Mouse (Mus musculus) heart, adult 2 months (tissue): ENCODE measurements around the gene Gcn1l1. TPM values are rescaled to one million over a fixed set of nuclear protein-coding genes. Genes with fewer than 3 reads are reported as not detected.

ENCODE experiments used
- DNase-seq, 2 experiments: peaks; one replicate each; pipeline ENCODE4 v3.0.0; 2021
- H3K27ac ChIP-seq: fragments of 200-600 bp; 2 replicates; pipeline ENCODE4 v1.8.1; 2022
- H3K27me3 ChIP-seq: fragments of 200-500 bp; 2 replicates; pipeline ENCODE4 v1.6.1; 2012; ENCODE audit warnings: mild to moderate bottlenecking, low read length, inconsistent platforms, mixed read lengths; ENCODE audit not compliant: control insufficient read depth, insufficient read depth
- H3K36me3 ChIP-seq: fragments of 200-500 bp; 2 replicates; pipeline ENCODE4 v1.6.1; 2012; ENCODE audit warnings: low read length, inconsistent platforms; ENCODE audit not compliant: control insufficient read depth, insufficient read depth
- H3K4me1 ChIP-seq: fragments of 200-500 bp; 2 replicates; pipeline ENCODE4 v1.6.1; 2011; ENCODE audit warnings: low read length; ENCODE audit not compliant: control insufficient read depth, insufficient read depth
- H3K4me3 ChIP-seq: fragments of 200-600 bp; 2 replicates; pipeline ENCODE4 v1.8.1; 2022
- H3K79me2 ChIP-seq: fragments of 200-500 bp; replicated peaks from 2 replicates; pipeline ENCODE4 v1.6.1; 2012; ENCODE audit warnings: mild to moderate bottlenecking, inconsistent platforms, low read length, moderate library complexity, mixed read lengths; ENCODE audit not compliant: control insufficient read depth, insufficient read depth
- H3K9ac ChIP-seq: fragments of 200-500 bp; 2 replicates; pipeline ENCODE4 v1.6.1; 2012; ENCODE audit warnings: low read depth, mild to moderate bottlenecking, control low read depth, inconsistent platforms, low read length, mixed read lengths
- CTCF ChIP-seq: fragments of 200-600 bp; IDR thresholded peaks from 2 replicates; pipeline ENCODE4 v1.8.1; 2022; ENCODE audit warnings: antibody characterized with exemption, mild to moderate bottlenecking, moderate library complexity
- EP300 ChIP-seq: fragments of 200-500 bp; IDR thresholded peaks from 2 replicates; pipeline ENCODE4 v1.6.1; 2011; ENCODE audit warnings: low read depth, low read length, control low read depth; ENCODE audit not compliant: insufficient read depth
- POLR2A ChIP-seq: fragments of 200-500 bp; IDR thresholded peaks from 2 replicates; pipeline ENCODE4 v1.6.1; 2011; ENCODE audit warnings: mild to moderate bottlenecking, low read depth, low read length, control low read depth; ENCODE audit not compliant: insufficient read depth
- WGBS: fragments of 180-500 bp; shearing (Covaris S2); methylation state at CpG from one replicate; pipeline ENCODE4 v1.1.7; 2018; 5-methylcytosine and 5-hydroxymethylcytosine counted together
- intact Hi-C: fragments of 180-260 bp; cut with DNase I; formaldehyde crosslinking; loops from one replicate; pipeline ENCODE4 v1.15.1; 2025
- polyA plus RNA-seq: library from polyadenylated mRNA; depleted of rRNA; stranded (reverse); fragments of >200 nt; gene quantifications from 2 replicates; pipeline ENCODE4 v1.2.3, GENCODE M21; 2012
- total RNA-seq, 2 experiments: library from RNA; stranded (reverse); gene quantifications; 2 replicates each; pipeline ENCODE4 v1.2.3; 2021

Gene Gcn1l1
- total and polyA plus RNA-seq, 3 experiments: 21.5 to 40.1 (median 34.2) TPM

DNA sequence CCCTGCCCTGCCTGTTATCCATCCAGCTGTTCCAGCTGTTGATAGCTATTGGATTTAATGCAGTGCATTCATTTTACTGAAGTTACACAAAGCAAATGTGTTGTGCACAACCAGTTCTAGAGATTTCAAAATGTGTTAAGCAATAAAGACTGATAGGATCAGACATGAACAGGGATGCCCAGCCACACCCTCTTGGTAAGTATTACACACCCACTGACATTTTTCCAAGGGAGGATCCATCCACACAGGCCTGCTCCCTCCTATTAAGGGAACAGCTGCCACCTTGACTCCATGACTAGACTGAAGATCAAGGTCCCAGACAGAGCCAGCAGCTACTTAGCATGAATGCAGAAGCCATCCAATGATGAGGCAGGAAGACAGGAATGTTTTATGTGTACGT lies 92.2 kb downstream of the Gcn1l1 start:
- no peak for TF ChIP-seq CTCF
- no peak for TF ChIP-seq POLR2A
- TF ChIP-seq EP300: no peak
- Histone ChIP-seq H3K79me2 (no peaks in the 10 kb centered on the region), H3K36me3 (no peaks in the 10 kb centered on the region), H3K27me3 (no peaks in the 10 kb centered on the region), H3K4me3 (no peak overlapping the region), H3K27ac (no peak overlapping the region), H3K4me1 (no peaks in the 10 kb centered on the region; the same call in 1 of the 2 replicates), H3K9ac (no peak overlapping the region)
- WGBS: 70% methylated on average over 1 of the region's 1 CpGs
- DNase-seq: no peak
- intact Hi-C loops: loop anchor here (10.0 kb wide), 1 partner anchor 368 kb away; the partner anchor contains the start of gene Prkab1

DNA sequence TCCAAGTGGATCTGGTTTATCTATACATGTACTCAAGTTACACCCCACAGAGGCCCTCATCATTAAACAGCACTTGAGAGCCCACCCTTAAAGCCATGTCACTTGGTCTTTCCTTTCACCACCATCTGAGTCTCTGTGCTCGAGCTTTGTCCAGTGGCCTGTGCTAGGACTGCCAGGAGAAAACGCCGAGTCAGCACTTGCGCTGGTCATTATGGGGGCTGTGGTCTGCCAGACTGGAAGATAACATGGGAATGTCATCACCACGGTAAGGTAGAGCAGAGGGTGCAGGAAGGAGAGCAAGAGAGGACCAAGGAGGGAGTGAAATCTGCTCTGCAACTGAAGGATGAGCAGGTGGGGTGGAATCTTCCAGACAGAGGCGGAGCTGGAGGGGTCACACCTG lies 93.3 kb downstream of the Gcn1l1 start:
- Histone ChIP-seq H3K4me3 (no peak overlapping the region), H3K36me3 (no peaks in the 10 kb centered on the region), H3K9ac (no peak overlapping the region), H3K79me2 (no peaks in the 10 kb centered on the region), H3K27me3 (no peaks in the 10 kb centered on the region), H3K4me1 (no peaks in the 10 kb centered on the region), H3K27ac (no peak overlapping the region)
- WGBS: 57% methylated on average over 6 of the region's 6 CpGs
- no peak for DNase-seq
- intact Hi-C loops: loop anchor here (10.0 kb wide), 1 partner anchor 366 kb away; the partner anchor contains the start of gene Prkab1
- TF ChIP-seq CTCF: no peak
- TF ChIP-seq EP300: no peak
- TF ChIP-seq POLR2A: no peak

DNA sequence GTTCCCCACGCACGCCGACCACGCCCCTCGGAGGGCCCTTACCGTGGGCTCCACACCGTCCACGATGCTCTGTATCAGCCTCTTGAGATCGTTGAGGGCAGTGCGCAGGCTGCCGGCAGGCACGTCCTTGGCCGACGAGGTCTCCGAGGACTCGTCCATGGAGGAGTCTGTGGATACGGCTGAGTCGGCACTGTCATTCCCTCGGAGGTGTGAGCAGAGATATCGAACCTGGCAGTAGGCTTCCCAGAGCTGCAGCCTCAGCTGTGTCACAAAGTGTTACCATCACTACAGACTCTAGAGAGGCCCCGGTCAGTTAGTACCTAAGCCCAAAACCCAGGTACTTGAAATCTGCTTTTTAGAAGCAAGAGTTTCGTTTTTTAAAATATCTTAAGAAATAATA lies 97.6 kb downstream of the Gcn1l1 start:
- Histone ChIP-seq H3K36me3 (no peaks in the 10 kb centered on the region), H3K9ac (no peak overlapping the region), H3K4me3 (no peak overlapping the region), H3K79me2 (no peaks in the 10 kb centered on the region), H3K27ac (no peak overlapping the region), H3K27me3 (no peaks in the 10 kb centered on the region), H3K4me1 (no peaks in the 10 kb centered on the region)
- WGBS: 46% methylated on average over 22 of the region's 22 CpGs
- TF ChIP-seq EP300 (no peak), POLR2A (no peak), CTCF (no peak)
- intact Hi-C loops: no loop called here
- no peak for DNase-seq

DNA sequence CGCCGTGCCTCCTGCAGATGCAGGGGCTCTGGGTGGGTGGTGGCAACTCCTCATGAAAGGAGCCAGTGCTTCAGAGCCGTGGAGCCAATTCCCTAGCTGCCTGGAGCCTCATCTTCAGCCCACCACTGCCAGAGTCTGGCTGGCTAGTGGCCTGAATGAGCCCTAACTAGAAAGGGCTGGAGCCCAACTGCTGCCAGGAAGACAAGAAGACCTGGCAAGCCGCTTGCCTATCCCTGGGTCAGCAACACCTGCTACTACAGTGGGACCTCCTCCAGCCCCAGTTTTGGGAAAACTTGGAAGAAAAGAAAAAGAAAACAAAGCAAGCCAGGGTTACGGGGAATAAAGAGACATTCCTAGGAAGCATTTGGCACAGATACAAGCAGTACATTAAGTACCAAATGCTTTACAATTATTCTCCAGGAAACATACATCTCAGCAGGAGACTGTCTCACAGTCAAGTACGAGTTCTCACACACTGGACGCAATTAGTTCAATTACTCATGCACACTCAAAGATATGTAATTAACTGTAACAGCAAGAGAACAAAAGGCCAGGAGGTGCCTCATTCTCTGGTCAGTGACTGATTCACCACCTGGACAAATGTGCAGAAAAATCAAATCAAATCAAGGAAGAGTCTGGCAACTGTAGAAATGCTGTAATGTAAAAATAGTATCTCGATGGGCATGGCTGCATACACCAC lies 101.5 kb downstream of the Gcn1l1 start:
- H3K27me3 ChIP-seq: no peaks in the 10 kb centered on the region
- no peak overlapping the region for H3K4me3 ChIP-seq
- H3K9ac ChIP-seq: no peak overlapping the region
- H3K36me3 ChIP-seq: no peaks in the 10 kb centered on the region
- intact Hi-C loops: no loop called here
- no peaks in the 10 kb centered on the region for H3K4me1 ChIP-seq
- H3K27ac ChIP-seq: no peak overlapping the region
- WGBS: 52% methylated on average over 8 of the region's 8 CpGs
- TF ChIP-seq EP300: no peak
- no peak for TF ChIP-seq POLR2A
- no peak for TF ChIP-seq CTCF
- no peaks in the 10 kb centered on the region for H3K79me2 ChIP-seq
- DNase-seq: no peak

DNA sequence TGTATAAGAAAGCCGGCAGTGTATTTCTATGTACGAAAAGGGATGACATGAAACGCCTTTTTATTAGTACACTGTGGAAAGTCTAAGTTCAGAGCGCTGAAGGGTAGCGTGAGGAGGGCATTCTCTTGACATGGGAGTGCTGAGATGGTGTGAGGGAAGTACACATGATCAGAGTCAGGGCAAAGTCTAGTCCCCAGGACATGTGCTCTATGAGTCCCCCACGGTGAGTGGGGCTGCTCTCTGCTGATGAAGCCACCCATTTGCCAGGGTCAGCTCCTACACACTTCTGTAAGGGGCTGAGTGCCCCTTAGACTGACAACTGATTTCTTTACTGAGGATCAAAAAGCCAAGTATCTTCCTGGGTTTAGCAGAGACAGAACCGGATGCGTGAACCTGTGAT lies 102.2 kb downstream of the Gcn1l1 start:
- Histone ChIP-seq H3K4me3 (no peak overlapping the region), H3K27ac (no peak overlapping the region), H3K36me3 (no peaks in the 10 kb centered on the region), H3K4me1 (no peaks in the 10 kb centered on the region), H3K27me3 (no peaks in the 10 kb centered on the region), H3K79me2 (no peaks in the 10 kb centered on the region), H3K9ac (no peak overlapping the region)
- no peak for TF ChIP-seq EP300
- TF ChIP-seq CTCF: no peak
- TF ChIP-seq POLR2A: no peak
- intact Hi-C loops: no loop called here
- 85% methylated on average over 8 of the region's 8 CpGs for WGBS
- DNase-seq: no peak

DNA sequence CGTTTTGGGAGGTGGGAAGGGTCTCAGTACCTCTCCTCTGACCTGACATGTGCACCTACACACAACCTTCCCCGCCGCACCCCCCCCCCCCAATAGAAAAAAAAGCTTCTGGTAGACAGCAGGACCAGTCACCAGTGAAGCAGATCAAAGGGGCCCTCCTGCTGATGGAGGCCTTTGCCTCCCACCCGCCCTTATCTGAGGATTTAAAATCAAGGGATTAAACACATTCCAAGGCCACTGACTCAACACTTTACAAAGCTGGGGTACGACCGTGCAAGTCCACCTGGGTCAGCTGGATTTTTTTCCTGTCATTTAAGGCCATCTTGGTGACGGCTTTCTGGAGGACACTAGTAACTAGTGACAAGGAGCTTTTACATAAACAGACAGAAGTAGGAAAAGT lies 102.8 kb downstream of the Gcn1l1 start:
- no peak for DNase-seq
- H3K79me2 ChIP-seq: no peaks in the 10 kb centered on the region
- no peak overlapping the region for H3K27ac ChIP-seq
- no peak overlapping the region for H3K9ac ChIP-seq
- TF ChIP-seq POLR2A (no peak), EP300 (no peak)
- H3K36me3 ChIP-seq: no peaks in the 10 kb centered on the region
- H3K4me3 ChIP-seq: no peak overlapping the region
- intact Hi-C loops: no loop called here
- 39% methylated on average over 7 of the region's 7 CpGs for WGBS
- H3K4me1 ChIP-seq: no peaks in the 10 kb centered on the region
- no peaks in the 10 kb centered on the region for H3K27me3 ChIP-seq

DNA sequence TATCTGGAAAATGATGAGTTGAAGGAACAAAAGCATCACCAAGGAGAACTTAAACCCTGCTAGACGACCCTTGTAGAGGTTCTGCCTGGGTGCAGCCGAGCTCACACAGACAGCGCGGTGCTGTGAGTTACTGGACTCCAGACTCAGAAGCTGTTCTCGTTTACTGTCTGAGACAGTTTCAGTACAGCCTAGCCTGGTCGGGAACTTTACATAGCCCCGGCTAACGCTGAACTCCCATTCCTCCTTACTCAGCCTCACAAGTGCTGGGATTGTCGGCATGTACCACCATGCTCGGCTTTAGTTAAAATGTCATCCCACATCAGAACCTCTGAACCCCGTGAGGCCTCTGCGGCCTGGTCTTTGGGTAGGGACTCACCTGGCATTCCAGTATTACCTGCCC lies 103.9 kb downstream of the Gcn1l1 start:
- no peaks in the 10 kb centered on the region for H3K27me3 ChIP-seq
- 86% methylated on average over 12 of the region's 12 CpGs for WGBS
- no peak overlapping the region for H3K4me3 ChIP-seq
- no peaks in the 10 kb centered on the region for H3K79me2 ChIP-seq
- no peaks in the 10 kb centered on the region for H3K36me3 ChIP-seq
- no peak overlapping the region for H3K9ac ChIP-seq
- no peaks in the 10 kb centered on the region for H3K4me1 ChIP-seq
- intact Hi-C loops: no loop called here
- DNase-seq: no peak
- TF ChIP-seq CTCF (no peak), POLR2A (no peak), EP300 (no peak)
- H3K27ac ChIP-seq: no peak overlapping the region
